Mouse (Mus musculus) 3134 (cell line): ENCODE measurements around the gene Etl4.

Source experiments
- DNase-seq: peaks from one replicate; pipeline ENCODE4 v3.0.0-alpha.2; 2011; ENCODE audit warnings: low spot score; ENCODE audit not compliant: insufficient read length; ENCODE audit errors: extremely low read depth

The Etl4 gene

DNA sequence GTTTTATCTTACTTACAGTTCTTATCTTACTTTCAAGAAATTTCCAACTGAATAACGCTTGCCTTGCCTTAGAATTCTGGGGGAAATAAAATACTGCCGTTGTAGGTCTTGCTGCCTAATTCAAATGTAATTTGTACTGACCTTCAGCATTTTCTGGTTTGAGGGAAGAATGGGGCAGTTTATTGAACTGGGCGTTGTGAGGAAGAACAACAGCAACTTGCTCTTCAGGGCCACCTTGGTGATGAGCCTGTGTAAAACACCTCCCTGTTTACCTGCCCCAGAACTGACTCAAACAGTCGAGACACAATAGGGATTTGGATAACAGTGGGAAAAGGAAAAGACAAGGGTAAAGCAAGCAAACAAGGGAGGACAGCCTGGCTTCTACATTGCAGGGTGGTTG, 828.3 kb downstream of the Etl4 start:
- no peak for DNase-seq

DNA sequence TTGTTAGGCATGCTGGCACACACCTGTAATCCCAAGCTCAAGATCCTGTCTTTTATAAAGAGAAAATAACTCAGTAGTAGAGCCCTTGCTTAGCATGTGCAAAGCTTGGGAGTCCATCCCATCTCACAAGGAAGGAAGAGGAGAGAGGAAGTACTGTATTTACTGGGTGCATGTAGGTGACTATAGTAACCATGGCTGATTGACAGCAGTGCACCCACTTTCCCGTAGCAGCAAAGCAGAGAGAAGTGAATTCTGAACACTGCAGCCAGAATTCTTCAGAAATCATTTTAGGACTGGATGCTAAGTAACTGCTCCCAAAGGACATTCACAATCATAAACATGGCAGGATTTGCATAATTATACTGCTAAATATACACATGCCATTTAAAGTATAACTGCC, 838.1 kb downstream of the Etl4 start:
- DNase-seq, result no peak

DNA sequence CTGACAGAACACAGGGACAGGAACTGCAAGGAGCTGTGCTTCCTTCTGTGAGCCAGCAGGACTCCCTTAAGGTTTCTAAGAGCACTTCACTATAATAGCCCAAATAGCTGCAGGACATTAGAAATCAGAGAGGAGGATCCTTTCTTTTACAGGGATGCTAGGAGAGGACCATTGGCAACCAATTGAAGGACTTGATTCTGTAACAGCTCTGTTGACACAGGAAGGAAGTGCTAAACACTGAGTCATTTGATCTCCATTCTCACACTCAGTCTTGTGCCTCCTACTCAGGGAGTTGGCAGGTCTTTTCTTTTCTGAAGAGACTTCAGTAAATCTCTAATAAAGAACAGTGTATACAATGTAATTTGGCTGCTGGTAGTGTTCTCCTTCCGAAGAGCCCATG, 838.9 kb downstream of the Etl4 start:
- DNase-seq, result no peak

DNA sequence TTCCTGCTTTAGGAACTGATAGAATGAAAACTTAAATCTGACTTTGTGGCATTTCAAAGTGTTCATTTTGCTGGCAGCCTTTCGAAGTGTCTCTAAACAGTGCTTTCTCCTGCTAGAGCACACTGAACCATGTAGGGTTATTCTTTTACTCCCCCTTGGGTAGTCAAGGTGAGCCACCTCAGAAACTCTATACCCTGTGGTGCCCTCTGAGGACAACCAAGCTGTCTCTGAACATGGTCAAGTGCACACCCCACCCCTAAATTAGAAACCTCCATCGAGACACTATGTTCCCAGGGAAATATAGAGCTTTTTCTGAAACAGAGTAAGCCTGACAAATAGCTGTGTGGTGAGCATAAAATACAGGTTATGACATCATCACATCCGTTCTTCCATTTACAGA, 840.1 kb downstream of the Etl4 start:
- DNase-seq, result no peak

DNA sequence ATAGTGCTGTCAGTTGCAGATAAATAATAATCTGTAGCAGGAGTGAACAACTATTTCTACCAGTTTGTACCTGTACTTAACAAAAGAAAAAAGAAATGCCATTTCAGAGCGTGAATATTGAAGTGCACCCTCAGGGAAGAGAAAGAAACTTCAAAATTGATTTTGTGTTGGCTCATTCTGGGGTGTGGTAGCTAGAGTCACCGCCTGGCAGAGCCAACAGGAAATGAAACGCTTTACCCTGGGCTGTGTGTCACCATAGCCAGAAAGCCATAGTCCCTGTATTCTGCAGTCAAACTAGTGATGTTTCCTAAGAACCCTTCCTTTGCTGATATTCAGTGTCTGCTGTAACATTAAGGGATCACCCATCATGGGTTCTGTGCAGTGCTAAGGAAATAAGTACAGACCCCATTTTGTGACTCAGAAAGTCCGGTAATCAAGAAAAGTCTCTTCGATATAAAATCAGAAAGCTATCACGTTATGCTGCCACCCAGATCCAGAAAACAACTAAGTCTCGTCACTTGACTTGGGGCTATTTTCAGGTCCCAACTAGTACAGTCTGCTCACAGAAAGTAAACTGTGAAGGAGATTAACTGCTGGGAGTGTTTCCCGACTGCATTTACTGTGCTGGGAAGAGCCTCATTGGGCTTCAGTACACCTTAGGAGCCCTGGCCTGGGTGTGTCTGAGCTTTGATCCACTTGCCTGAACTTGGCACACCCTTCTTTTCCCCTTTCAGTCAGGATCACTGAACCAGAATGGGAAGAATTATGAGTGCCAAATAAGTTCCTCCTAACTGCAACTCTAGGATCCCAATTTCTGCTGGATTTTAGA, 843.9 kb downstream of the Etl4 start:
- no peak for DNase-seq

DNA sequence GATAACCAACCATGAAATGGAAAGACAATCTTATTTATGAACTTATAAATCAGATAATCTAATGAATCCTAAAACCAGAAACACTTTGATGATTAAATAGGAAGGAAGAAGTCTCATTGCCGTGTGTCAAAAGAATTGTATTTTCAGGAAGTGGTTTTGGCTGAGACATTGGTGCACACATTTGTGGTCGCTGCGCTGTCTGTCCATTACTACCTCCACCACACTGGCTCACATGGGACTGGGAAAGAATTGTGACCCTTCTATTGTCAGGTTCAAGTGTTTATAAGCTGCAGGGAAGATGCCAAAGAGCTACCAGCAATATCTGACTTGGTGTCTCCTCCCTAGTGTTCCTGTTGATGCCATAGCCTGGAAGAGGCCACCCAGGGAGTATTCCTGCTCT, 847.4 kb downstream of the Etl4 start:
- DNase-seq, result no peak

DNA sequence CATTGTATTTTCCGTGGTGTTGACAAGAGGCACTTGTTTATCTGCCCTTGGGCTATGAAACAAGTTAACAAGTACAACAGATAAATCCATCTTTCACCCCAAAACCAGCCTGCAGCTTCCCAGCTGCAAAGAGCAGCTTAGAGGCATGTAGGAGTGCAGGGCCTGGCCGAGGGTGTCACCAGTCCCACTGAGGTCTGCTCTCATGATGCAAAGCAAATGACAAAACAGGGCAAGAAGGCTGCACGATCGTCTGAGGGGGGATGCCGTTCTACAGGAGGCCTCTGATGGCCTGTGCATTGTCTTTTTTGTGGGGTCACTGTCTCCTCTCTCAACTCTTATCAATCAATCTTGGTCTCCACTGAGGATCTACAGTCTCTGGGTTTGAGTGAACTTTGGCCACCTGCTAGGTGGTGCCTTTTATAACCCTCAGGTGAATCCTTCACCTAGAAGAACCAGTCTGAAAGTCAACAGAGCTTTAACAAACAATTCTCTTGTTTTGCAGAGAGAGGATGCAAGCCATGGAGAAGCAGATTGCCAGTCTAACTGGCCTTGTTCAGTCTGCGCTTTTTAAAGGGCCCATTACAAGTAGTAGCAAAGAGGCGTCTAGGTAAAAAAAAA, 849.6 kb downstream of the Etl4 start:
- DNase-seq, result no peak

DNA sequence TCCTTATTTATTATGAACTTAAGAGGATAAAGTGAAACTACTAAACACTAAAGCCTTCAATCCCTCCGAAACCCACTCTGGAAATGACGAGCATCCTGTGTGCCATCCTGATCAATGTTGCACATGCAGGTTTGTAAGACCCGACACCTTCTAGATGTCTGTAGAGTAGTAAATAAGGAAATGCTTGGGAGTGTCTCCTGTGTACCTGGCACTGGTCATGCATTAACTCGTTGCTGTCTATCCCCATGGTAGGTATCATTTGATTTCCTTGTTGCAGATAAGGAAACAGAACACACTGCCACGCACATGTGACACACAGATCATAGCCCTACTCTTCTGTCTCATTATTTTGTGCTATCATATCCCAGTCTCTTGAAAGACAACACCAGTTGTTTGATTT, 851.7 kb downstream of the Etl4 start:
- no peak for DNase-seq

DNA sequence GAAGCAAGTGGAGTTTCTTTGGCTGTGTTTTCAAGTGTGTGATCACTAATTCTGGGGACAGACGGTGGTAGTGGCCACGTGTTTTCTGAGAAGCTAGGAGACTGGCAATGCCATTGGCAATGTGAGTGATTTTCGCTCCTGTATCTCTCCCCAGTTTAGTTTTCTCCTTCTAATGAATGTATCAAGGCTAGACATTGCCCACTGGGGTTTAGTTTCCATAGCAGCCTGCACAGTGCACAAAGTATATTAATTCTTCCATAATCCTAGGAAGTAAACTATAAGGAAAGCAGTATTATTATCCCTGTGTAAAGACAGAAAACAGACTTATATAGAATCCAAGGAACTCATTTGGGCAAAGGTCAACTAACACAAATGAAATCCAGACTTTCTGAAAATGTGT, 852.2 kb downstream of the Etl4 start:
- no peak for DNase-seq

DNA sequence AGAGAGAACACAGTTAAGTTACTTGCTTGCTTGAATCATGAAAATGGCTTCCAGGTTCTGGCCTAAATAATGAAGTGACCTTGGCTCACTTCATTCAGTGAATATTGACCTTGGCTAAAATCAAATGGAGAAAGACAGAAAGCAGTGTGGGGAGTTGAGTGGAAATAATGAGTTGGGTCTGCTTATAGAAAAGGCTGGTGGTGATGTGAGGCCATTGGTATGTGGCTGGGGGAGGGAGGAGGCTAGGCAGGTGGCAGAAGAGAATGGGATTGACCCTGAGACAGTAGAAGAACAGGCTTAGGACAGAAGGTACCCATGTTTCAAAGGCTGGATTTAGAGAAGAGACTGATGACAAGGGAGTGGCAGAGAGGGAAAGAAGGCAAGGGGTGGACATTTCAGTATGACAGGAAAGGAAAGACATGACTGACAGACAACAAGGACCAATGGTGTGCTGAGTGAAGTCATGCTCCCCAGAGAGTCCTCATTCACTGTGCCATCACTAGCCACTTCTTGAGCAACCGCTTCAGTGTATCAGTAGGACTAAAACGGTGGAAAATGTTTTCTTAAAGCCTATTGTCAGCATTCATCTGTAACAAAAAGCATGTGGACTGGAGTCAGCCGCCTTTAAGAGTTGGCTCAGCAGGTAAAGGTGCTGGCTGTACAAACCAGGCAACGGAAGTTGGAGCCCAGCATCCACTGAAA, 854.1 kb downstream of the Etl4 start:
- DNase-seq, result no peak

DNA sequence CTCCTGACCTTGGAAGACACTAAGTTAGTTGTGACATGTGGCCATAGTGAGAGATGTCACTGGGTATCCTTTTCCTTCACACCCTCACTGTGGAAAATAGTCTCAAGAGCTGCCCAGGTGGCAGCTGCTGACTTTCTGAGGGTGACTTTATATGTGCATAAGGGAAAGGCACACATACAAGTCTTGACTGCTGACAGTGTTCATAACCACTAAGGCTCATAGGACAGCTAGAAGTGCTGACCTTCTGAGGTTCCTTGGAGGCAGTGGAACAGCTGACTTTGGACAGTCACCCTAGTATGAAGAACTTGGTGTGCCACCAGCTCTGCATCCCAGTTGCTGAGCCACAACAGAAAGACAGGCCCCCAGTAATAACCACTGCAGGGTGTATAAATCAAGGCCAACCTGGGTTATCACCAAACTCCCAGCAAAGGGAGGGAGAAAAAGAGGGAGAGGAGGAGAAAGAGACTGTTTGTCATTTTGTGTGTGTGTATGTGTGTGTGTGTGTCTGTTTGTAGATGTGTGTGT, 855.0 kb downstream of the Etl4 start:
- no peak for DNase-seq

DNA sequence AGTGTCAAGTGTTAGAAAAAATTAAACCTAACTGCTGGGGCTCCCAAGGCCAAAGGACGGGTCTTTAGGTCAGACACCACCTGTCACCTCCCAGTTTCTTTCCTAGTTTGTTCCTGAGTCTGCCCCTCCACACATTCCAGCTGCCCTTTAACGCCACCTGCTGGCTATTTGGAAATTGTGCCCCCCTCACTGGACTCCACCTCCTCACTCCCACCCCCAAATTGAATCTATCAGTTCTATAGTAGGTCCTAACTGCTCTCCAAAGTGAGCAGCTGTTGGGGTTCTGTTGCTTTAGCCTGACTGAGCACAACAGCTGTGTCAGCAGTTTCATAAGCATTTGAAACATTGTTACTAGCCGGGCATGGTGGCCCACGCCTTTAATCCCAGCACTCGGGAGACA, 859.1 kb downstream of the Etl4 start:
- no peak for DNase-seq

DNA sequence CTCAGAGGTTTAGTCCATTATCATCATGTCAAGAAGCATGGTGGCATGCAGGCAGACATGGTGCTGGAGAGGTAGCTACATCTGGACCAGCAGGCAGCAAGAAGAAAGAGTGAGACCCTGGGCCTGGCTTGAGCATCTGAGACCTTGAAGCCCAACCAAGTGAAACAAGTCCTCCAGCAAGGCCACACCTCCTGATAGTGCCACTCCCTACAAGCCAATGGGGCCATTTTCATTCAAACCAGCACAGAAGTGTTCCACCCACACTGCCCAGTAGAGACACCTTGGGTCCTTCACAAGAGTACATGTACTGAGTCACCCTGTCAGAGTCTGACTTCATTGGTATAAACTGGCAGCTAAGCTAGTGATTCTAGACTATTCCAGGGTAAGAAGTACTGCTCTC, 860.6 kb downstream of the Etl4 start:
- DNase-seq, result no peak

DNA sequence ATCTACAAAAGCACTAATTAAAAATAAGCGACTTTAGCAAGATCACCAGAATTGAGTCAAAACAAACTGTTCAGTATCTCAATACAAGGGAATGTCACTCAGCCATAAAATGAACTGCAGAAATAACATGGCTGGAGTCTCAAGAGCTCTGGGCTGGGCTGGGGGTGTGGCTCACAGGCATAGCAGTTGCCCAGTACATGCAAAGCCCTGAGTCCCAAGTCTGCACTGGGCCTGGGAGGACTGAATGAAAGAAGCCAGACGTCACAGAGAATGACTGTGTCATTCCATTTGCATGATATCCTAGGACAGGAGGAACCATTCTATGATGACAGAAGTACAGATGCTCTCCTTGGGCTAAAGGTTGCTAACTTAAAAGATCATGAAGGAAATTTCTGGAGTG, 864.9 kb downstream of the Etl4 start:
- no peak for DNase-seq

DNA sequence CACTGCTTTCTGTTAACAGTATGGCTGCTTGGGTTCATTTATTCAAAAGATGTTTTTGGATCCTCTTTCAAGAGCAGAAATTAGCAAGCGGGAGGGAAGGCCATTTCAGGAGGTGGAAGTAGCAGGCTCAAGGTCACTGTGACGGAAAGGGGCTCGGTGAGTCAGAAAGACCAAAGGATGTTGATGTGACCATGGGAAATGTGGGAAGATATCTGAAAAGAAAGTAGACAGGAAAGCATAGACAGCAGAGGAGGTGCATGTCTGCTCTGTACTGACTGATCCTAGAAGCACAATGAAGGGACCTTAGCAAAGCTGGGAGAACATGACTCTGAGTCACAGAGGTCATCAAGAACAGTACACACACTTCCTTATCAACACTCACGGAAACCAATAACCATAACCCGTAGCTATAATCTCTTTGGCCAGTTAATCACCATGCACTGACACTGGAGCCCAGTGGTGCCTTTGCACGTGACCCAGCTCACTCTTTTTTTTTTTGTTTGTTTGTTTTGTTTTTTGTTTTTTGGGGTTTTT, 866.7 kb downstream of the Etl4 start:
- no peak for DNase-seq

DNA sequence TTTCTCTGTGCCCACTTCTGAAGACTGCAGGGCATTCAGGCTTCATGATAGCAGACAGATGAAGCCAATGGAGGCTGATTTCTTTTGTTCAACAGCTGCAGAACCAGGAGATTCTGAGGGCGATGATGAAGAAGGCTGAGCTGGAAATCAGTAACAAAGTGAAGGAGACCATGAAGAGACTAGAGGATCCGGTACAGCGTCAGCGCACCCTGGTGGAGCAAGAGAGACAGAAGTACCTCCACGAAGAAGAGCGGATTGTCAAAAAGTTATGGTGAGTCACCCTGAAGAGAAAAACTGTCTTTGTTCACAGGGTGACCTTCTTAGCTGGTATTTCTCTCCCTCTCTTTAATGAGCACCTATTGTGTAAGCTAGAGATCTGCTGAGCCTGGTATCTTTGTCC, 868.4 kb downstream of the Etl4 start:
- DNase-seq, result no peak

DNA sequence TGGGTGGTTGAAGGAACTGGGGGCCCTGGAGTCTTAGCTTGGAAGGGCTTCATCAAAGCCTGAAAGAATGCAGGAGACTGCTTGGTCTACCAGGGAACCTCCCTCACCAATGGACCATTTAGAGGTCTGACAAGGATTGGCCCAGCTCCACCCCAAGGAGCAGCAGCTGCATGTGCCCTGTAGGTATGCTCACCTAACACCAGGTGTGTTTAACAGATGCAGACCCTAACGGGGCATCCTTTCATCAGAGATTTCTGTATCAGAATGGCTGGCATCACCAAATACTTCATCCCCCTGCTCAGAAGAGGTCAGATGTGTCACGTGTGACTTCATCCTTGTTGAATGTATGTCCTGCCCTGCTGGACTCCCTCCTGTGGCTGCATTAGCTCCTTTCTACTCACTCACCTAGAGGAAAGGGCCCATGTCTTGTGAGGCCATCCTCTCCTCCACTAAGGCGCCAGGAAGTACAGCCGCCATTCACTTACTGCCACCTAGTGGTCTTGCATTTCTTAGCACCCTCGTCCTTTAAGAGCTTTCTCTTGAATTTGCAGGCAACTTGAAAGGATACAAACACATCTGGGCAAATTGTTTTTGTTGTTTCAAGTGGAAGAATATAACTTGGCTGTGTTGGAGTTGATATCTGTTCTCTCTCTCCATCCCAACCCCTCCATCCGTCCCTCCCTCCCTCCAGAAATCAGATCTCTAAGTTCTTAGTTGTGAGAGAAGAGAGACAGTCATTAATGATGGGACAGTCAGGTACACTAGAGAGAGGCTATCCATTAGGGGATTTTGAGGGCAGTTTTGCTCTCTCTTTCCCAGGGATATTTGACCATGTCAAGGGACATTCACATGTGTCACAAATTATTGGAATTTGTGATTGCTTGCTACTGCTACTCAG, 870.2 kb downstream of the Etl4 start:
- DNase-seq, result peak; percentile 20

DNA sequence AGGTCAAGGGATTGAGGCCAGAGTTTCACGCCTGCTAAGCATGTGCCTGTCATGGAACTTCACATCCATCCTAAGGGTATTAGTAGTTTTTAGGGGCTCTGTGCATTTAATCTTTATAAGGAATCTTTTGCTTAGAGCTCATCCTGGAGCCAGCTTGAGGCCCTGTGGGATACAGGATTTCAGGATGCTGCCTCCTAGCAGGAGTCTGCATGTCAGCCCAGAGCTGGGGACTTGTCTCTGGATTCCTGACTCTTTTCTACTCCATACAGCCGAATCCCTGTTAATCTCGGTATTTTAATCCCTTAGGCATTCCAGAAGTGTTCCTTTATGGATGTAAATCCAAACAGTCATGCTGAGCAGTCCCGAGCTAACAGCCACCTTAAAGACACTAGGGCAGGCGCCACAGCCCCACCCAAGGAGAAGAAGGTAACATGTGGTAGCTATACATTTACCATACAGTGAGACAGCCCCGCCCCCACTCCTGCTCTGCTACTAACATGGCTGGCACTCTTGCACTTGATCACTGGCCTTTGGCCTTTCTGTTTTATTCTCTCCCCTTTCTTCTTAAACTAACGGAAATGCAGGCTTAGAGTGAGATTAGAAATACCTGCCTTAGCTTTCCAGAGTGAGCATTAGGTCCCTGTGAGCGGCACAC, 891.8 kb downstream of the Etl4 start:
- no peak for DNase-seq

DNA sequence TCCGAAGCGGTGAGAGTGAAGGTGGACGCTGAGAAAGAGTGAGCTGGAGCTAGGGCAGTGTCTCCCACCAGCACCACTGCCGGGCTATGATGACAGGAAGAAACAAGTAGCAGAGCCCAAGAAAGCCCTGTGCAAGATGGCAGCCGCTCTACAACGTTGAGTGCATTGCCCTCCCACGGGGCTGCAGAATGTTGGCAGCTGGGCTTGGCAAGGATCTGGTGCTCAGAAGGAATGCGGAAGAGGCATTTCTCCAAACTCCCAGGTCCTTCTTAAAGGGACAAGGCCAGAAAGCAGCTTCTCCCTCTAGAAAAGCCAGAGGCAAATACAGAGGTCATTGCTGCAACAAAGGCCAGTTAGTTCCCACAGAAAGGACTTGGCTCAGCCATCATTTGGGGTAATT, 901.9 kb downstream of the Etl4 start:
- peak; percentile 12 for DNase-seq

DNA sequence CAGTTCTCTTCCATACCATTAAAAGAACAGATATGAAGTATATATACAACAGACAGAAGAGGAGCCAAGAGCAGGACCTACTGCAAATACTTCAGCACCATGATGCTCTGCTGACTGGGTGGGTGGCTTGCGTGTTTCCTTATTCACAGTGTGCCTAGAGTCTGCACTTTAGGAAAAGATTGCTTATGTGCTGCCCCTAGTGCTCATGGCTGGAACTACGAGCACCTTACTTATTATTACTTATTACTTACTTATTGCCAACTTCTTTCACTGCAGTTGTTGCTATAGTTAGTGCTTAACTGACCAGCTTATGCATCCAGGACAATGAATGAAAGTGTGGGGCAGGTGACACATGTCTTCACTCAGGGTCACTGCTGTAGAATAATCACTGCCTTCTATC, 904.4 kb downstream of the Etl4 start:
- DNase-seq, result no peak
